Mouse (Mus musculus) gastrocnemius, adult 18-20 months (tissue): ENCODE measurements around the gene Irf2bp1. TPM values are rescaled to one million over a fixed set of nuclear protein-coding genes. Genes with fewer than 3 reads are reported as not detected.

Experiments
- DNase-seq: peaks from one replicate; pipeline ENCODE4 v3.0.0; 2021; ENCODE audit warnings: low spot score
- long read RNA-seq, 2 experiments: library from polyadenylated mRNA; stranded (forward); transcript quantifications; one replicate each; pipeline ENCODE4 v2.0.0; 2021
- total RNA-seq, 2 experiments: library from RNA; stranded (reverse); gene quantifications; 2 replicates each; pipeline ENCODE4 v1.2.3; 2021

Gene Irf2bp1
- total RNA-seq: 10 to 100 TPM; 18.3 to 18.5 TPM
- long read RNA-seq, experiment 1, transcript Irf2bp1-201 (1 exons, 2,734 nt): major isoform, 72 of 73 reads
- long read RNA-seq, experiment 1, partial matches to known transcripts: 0 of 73 reads
- long read RNA-seq, experiment 1, other reads (novel, unspliced or antisense): 1 of 73 reads
- long read RNA-seq, experiment 2, transcript Irf2bp1-201 (1 exons, 2,734 nt): major isoform, 59 of 59 reads
- long read RNA-seq, experiment 2, partial matches to known transcripts: 0 of 59 reads
- long read RNA-seq, experiment 2, other reads (novel, unspliced or antisense): 0 of 59 reads

DNA sequence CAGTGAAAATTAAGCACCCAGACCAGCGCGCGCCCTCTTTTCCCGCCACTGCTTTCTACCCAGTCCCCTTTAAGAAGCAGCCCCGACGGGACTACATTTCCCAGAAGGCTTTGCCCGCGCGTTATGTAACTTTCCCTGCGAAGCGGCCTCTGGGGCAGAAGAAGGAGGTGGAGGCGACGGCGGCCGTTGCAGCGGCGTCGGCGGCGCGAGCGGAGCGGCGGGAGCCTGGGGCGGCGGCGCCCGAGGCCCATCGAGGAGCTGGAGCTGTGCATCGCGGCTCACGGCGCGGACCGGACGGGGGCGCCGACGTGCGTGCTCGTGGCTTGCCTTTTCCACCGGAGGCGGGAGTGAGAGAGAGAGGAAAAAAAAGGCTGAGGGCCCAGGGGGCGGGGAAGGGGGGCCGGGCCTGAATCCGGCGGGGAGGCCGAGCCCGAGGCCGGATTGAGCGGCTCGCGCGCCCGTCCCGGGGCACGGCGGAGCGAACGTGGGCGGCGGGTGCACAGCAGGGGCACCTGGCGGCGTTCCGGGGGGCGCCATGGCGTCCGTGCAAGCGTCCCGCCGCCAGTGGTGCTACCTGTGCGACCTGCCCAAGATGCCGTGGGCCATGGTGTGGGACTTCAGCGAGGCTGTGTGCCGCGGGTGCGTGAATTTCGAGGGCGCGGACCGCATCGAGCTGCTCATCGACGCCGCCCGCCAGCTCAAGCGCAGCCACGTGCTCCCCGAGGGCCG is at the start of gene Irf2bp1:
TSS of gene Irf2bp1 (plus strand) at position 143 of the 729 bp plus-strand sequence.
- peak; percentile 97 for DNase-seq

DNA sequence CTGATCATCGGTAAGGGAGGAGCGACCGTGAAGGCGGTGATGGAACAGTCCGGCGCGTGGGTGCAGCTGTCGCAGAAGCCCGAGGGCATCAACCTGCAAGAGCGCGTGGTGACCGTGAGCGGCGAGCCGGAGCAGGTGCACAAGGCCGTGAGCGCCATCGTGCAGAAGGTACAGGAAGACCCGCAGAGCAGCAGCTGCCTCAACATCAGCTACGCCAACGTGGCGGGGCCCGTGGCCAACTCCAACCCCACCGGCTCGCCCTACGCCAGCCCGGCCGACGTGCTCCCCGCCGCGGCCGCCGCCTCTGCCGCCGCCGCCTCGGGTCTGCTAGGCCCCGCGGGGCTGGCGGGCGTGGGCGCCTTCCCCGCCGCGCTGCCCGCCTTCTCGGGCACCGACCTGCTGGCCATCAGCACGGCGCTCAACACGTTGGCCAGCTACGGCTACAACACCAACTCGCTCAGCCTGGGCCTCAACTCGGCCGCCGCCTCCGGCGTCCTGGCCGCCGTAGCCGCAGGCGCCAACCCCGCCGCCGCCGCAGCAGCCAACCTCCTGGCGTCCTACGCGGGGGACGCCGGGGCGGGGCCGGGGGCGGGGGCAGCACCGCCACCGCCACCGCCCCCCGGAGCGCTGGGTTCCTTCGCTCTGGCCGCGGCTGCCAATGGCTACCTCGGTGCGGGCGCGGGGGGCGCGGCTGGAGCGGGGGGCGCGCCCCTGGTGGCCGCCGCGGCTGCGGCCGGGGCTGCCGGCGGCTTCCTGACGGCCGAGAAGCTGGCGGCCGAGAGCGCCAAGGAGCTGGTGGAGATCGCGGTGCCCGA is 46.1 kb upstream of the Irf2bp1 start:
- DNase-seq: peak; percentile 28

DNA sequence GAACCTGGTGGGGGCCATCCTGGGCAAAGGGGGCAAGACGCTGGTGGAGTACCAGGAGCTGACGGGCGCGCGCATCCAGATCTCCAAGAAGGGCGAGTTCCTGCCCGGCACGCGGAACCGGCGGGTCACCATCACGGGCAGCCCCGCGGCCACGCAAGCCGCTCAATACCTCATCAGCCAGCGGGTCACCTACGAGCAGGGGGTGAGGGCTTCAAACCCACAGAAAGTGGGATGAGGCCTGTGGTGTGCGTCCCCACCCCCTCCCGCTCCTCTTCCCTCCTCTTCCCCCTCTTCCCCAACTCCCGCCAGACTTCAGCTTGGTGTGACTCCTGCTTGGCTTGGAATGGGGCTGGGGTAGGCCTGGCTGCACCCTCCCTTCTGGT is 45.5 kb upstream of the Irf2bp1 start:
- DNase-seq: no peak

DNA sequence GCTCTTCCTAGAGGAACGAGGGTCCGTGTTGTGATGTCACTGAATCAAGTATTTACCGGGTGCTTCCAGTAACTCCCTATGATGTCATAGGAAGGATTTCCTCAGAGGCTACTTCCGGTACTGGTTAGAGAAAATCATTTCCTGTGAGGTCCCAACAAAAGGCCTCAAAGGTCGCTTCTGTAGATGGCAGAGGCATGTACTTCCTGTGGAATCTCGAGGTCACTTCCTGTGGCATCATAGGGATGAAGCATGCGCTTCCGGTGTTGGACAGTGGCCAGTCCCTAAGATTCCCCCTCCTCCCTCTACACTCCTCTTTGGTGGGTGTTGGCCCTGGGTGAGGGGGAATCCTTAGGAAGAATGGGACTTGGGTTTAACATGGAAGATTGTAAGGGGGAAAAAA is 44.4 kb upstream of the Irf2bp1 start:
- DNase-seq: no peak

DNA sequence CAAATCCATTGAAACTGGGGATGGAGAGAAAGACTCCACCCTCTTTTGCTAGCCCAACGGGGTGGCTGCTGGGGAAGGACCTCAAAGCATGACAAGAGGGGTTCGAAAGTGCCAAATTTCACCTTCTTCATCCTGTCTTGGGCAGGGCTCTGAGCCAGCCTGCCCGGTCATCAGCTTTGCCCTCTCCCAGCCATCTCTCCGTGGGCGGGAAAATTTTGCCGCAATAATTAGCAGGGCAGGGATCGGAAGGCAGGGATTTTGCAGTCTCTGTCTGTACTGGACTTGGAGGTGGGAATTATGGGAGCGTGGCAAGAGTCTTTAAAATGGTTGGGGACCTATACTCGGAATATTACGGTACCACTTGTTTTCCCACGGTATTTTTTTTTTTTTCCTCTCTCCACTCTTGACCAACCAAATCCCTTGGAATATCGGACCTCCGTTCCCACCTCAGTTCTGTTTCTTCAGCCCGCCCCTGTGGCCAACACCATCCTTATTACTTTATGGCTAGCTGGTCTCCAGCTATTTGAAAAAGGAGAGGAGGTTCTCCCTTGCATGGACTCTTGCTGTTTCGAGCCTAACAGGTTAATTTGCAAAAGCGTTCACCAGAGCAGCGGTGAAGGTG is 41.6 kb upstream of the Irf2bp1 start:
- no peak for DNase-seq

DNA sequence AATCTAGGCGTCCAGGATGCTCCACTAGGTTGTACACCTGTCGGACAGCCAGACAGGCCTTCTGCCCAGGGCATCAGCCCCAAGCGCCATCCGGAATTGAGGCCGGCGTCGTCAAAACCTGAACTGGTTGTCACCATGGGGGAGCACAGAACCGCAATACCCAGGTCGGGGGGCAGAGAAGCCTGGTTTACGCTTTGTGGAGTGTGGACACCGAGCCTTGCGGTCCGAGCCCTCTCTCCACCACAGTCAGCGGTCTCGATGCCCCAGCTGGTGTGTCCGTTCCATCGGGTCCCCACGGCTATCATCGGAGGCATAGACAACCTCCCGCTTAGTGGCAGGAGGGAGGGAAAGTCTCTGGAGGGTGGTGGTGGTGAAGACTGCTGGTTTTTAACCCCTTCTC is 41.0 kb upstream of the Irf2bp1 start:
- DNase-seq: no peak

DNA sequence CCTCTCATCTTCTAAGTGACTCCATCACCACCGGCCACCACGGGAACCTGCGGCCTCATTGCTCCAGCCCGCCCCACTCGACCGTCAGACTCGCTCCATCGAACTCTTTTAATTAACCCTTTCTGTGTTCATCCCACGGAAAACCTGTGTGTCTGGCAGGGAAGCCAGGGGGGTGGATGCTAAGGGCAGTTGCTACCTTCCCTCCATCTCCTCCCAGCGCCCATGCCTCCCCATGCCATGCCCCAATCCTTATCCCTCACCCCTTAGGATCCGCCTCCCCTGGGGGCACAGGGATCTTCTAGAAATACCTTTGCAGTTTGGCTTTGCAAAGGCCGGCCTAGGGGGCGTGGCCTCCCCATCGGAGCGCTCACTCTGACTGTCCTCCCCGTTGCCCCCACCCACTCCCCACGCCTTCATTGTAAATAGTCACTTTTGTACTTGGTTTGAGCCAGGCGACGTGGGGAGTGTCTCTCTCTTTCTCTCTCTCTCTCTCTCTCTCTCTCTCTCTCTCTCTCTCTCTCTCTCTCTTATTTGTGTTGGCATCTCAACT is 40.5 kb upstream of the Irf2bp1 start:
- no peak for DNase-seq

DNA sequence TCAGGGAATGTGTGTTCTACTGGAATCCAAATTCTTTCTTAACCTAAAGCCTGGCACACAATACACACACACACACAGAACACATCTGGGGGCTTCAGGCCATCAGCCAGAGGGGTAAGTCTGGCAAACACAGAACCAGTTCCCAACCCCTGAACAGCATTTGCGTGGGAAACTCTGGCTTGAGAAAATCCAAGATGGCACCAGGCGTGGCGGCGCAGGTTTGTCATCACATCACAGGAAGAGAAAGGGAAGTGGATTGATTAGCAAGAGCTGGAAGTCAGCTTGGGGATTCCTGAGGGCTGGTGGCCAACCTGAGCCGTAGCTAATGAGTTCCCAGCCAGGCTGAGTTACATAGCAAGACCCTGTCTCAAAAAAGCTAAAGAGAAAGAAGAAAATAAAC is 38.5 kb upstream of the Irf2bp1 start:
- no peak for DNase-seq

DNA sequence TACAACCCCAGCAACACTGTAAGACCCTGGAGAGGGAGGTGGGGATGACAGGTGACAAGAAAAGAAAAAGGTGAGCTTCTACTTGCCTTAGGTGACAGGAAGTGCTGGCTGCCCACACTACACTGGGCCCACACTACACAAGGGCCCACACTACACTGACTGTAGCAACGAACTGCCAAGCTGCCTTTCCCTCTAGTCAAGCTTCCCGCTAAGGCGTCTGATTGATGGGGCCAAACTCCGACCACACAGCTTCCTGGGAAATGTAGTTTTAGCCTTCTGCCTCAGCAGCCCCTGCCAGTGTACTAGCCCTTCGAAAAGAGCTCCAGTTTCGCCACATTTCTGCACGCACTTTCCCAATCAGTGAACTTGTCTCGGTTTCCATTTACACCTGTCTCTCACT is 36.2 kb upstream of the Irf2bp1 start:
- DNase-seq: no peak

DNA sequence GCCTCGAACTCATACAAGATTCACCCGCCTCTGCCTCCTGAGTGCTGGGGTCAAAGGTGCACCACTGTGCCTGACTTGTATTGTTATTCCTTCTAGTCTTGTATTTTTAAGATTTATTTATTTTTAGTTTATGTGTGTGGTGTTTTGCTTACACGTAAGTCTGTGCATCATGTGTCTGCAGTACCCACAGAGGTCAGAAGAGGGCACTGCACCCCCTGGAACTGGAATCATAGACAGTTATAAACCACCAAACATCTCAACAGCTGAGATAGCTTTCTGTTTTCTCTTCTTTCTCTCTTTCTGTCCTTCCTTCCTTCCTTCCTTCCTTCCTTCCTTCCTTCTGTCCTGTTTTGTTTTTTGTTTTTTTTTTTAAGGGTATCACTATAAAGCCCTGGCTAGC is 32.9 kb upstream of the Irf2bp1 start:
- no peak for DNase-seq

DNA sequence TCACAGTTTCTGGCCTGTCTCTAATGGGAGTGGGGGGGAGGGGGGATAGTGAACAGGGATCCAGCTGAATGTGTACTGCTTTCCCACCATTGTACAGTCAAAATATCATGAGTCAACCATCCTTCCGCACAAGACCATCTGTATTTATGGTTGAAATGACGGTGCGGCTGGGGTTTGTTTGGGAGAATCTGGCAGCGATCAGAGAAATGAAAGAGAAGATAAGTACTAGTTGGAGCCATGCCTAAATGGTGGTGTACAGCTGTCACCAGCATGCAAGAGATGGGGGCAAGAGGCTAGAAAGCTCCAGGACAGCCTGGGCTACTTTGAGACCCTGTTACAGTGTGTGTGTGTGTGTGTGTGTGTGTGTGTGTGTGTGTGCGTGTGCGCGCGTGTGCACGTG is 25.5 kb upstream of the Irf2bp1 start:
- no peak for DNase-seq

DNA sequence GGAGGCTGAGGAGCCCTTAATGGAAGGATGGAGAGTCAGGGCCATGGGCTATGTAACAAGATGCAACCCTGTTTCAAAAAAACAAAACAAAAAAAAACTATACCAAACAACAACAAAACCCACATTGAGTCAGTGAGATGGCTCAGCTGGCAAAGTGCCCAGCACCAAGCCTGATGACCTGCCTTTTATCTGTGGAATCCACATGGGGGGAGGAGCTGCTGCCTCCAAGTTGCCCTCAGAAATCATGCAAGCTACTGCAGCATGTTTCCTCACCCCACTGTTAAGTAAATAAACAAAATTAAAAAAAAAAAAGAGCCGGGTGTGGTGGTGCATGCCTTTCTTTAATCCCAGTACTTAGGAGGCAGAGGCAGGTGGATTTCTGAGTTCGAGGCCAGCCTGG is 17.3 kb upstream of the Irf2bp1 start:
- DNase-seq: no peak

DNA sequence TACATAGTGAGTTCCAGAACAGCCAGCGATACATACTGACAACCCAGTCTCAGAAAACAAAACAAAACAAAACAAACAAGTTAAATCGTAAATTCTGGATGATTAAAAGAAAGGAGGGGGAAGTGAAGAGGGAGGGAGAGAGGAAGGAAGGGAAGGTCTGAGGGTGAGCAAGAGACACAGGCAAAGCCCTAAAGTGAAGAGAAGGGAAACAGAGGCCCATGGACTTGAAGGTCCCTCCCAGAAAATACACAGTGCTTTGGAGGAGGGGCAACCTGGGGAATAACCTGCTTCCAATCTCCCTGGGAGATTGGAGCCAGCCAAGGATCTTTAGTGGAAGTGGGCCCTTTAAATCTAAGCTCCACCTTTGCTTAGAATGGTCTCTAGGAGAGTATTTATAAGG is 16.7 kb upstream of the Irf2bp1 start, which contains the start of gene Nanos2:
TSS of gene Nanos2 (plus strand) at position 301 of the 400 bp plus-strand sequence.
- DNase-seq: no peak

DNA sequence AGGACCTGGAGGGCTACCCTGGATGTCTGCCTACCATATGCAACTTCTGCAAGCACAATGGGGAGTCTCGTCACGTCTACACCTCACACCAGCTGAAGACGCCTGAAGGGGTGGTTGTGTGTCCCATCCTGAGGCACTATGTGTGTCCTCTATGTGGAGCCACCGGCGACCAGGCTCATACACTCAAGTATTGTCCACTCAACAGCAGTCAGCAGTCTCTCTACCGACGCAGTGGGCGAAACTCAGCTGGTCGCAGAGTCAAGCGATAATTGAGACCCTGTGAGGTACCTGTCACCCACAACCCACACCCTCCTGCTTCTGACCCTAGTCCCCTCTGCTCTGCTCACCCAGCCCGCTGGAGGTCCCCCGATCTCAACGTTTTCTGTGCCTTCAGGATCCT is 16.1 kb upstream of the Irf2bp1 start:
- DNase-seq: no peak

DNA sequence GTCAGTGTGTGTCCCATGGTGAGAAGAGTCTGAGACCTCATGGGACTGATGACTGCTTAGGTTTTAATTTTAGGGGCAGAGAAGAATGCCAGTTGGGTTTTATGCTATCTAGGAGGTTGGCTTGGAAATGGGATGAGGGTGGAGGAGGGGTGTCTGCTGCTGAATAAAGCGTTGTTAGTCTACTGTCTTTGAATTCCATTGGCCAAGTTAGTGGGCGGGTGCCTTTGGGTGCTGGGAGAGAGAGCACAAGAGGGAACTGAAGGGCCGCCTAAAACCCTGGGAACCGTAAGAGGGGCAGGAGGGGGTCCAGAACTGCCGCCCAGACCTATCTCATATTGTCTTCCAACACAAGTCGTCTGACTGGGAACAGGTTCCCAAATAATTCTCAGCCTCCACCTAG is 15.1 kb upstream of the Irf2bp1 start:
- no peak for DNase-seq

DNA sequence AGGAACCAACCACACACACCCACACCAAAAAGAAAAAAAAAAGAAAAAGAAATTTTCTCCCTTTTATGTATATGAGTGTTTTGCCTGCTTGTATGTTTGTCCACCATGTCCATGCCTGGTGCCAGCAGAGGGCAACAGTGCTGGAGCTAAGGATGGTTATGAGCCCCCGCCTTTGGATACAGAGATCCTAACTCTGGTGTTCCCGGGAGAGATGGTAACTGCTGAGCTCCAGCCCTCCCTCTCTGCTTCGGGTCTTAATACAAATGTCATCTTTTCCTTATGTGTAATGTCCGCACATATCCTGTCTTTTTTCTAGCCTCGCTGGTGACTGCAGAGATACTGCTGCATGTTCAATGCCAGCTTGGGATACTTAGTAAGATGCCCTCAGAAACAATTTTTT is 13.8 kb upstream of the Irf2bp1 start:
- no peak for DNase-seq

DNA sequence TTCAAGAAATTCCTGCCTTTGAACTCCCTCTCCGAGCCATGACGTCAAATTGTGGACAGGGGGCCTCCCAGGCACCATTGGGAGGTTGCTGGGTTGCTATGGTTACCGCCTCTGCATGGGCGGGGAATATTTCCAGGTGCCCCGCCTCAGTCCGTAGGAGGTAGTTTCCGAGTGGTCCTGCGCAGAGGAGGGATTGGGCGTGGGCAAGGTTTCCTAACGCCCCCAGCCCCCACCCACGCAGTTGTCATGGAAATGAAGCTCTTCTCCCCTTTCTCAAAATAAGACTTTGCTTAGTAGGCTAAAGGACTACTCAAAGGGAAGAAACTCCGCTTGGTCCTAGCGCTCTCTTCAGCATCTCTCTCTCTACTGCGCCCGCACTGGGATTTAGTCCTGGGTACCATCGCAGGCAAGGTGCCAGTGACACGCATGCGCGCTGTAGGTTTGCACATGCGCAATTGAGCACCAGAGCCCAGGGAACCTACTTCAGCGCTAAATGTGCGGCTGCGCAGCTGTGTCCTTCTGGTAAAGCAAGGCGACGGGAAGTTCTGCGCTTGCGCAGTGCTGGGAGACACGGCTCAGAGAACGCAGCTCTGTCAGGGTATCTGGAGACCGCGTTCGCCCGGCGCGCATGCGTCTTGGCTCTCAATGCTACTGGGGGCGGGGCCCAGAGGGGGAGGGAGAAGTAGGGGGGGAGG is 13.1 kb upstream of the Irf2bp1 start, which contains the start of gene Mypop:
TSS of gene Mypop (plus strand) at position 645 of the 695 bp plus-strand sequence.
- DNase-seq: peak; percentile 99

DNA sequence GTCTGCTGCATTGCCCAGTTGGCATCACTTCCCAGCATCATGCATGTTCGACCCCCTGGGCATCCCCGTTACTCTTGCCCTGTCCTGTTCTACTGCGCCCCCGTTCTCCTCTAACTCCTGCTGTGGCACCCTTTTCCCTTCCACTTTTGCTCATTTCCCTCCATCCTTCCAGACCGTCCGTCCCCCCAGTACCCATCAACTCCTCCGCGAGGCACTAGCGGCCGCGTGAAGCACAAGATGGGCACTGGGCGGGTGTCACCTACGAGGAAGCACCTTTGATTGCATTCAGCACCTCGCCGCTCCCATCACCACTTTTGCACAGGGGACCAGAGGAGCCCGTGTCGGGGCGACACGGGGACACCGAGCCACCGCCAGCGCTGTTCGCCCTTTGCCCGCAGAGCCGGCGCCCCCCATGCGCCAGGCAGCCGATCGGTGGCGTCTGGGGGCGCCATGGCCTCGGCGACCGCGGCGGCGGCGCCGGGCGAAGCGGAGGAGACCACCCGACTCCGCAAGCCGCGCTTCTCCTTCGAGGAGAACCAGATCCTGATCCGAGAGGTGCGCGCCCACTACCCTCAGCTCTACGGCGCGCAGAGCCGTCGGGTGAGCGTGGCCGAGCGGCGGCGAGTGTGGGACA is 12.1 kb upstream of the Irf2bp1 start:
- peak; percentile 11 for DNase-seq

DNA sequence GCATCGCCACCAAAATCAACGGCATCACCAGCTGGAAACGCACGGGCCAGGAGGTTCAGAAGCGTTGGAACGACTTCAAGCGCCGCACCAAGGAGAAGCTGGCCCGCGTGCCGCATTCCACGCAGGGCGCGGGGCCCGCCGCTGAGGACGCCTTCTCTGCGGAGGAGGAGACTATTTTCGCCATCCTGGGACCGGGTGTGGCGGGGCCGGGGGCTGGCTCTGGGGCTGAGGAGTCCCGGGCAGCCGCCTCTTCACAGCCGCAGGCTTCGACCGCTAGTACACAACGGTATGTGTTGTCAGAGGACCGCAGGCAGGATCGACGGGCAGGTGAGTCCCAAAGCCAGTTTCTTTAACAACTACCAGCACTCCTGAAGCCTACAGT is 11.6 kb upstream of the Irf2bp1 start:
- peak; percentile 28 for DNase-seq

DNA sequence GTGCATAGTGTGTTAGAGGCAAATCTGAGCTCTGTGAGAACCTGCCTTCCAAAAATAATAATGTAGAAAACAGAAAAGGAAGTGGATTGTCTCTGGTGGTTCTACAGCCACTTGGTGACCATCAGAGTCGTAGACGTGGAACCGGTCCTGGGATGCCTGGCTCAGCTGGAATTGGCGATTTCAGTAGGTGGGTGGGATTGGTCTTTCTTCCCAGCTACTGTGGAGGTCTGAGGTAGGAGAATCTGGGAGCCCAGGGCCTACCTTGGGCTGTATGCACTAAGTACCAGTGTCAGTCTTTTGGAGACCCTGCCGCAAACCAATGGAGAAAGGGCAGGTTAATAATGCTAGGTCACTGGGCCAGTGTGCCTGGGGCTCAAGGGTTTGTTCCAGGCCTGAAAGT is 10.8 kb upstream of the Irf2bp1 start:
- DNase-seq: no peak
